Mouse (Mus musculus) brain, embryonic 14.5 days (tissue): ENCODE data around the gene Fmnl1. TPM values are rescaled to one million over a fixed set of nuclear protein-coding genes. Genes with fewer than 3 reads are reported as not detected.

ENCODE experiments used
- DNase-seq: peaks from one replicate; pipeline ENCODE4 v3.0.0-alpha.2; 2011; ENCODE audit warnings: low read depth
- CTCF ChIP-seq: fragments of 200-500 bp; IDR thresholded peaks from 2 replicates; pipeline ENCODE4 v1.5.1; 2012; ENCODE audit warnings: inconsistent platforms, mild to moderate bottlenecking, moderate library complexity, borderline replicate concordance; ENCODE audit not compliant: insufficient read depth, insufficient read length; ENCODE audit errors: extremely low read depth
- POLR2A ChIP-seq: fragments of 200-500 bp; IDR thresholded peaks from 2 replicates; pipeline ENCODE4 v1.6.1; 2012; ENCODE audit warnings: mild to moderate bottlenecking, inconsistent platforms, borderline replicate concordance; ENCODE audit not compliant: poor library complexity, insufficient read depth, insufficient read length, severe bottlenecking; ENCODE audit errors: extremely low read depth
- polyA plus RNA-seq: library from polyadenylated mRNA; depleted of rRNA; stranded (reverse); fragments of >200 nt; gene quantifications from 2 replicates; pipeline ENCODE4 v1.2.3, GENCODE M21; 2012

The Fmnl1 gene
- polyA plus RNA-seq, 1 experiment: 28.6 TPM

DNA sequence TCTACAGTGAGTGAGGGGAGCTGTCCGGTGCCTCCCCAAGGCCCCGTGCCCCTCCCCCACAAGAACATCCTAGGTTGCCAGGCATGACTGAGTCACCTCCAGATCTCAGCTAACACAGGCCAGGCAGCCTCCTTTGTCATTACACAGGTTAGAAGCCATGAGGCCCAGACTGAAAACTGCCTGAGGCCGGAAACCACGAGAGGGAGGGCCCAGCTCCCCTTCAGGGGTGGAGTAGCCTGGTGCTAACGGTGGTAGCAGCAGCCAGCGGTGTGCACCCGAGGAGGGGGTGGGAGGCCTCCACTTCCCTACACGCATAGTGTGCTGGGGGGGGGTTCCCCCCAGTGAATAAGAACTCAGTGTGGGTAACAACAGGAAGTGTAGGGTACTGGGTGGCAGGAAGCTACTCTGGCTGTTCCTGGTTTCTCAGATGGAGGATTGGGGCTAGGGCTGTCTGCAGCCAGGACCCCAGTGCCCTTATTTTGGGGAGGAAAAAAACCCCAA is 4.0 kb downstream of the Fmnl1 start:
- TF ChIP-seq POLR2A (no peak), CTCF (no peak)
- no peak for DNase-seq

GRCm38 (mm10) chr11:103175688-103176442 is 5.0 kb downstream of the Fmnl1 start:
- TF ChIP-seq CTCF (no peak), POLR2A (no peak)
- no peak for DNase-seq

DNA sequence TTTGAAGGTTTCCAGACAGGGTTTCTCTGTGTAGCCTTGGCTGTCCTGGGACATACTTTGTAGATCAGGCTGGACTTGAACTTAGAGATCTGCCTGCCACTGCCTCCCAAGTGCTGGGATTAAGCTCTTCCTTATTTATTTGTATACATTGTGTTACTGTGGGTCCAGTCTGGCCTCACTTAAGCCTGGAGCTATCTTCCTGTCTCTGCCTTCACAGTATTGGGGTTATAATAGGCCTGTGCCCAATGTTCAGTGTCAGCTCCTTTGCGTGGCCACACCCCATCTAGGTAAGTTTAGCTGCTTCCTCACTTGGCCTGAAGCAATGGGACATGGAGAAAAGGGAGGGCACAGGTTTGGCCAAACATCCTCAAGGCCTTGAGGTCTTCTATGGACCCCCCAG is 5.6 kb downstream of the Fmnl1 start:
- no peak for DNase-seq
- no peak for TF ChIP-seq POLR2A

DNA sequence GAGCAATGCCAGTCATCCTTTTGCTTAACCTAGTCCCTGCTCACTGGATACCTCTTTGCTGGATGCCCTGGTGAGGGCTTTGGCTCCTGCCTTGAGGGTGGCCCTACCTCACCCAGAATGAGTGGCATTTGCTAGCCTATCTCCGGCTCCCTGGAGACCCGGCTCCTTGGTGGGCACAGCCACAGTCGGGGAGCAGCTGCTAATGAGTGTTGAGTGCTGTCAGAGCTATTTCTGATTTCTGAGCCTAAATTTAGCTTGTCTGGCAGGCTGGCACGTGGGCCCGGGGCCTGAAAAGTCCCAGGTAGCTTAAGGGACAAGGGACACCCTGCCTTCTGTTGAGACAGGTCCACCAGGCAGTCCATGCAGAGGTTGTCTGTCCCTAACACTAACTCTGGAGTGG is 6.3 kb downstream of the Fmnl1 start:
- DNase-seq: no peak

GRCm38 (mm10) chr11:103177815-103178485 is 7.0 kb downstream of the Fmnl1 start:
- DNase-seq: no peak
- TF ChIP-seq CTCF: no peak
- TF ChIP-seq POLR2A: no peak

More for the DNA sequence above, 6.3 kb downstream of the Fmnl1 start:
- no peak for TF ChIP-seq POLR2A
- no peak for TF ChIP-seq CTCF

- TF ChIP-seq POLR2A (no peak), CTCF (no peak)
- no peak for DNase-seq
These were observed 7.8 kb downstream of the Fmnl1 start for GRCm38 (mm10) chr11:103178748-103179147.

DNA sequence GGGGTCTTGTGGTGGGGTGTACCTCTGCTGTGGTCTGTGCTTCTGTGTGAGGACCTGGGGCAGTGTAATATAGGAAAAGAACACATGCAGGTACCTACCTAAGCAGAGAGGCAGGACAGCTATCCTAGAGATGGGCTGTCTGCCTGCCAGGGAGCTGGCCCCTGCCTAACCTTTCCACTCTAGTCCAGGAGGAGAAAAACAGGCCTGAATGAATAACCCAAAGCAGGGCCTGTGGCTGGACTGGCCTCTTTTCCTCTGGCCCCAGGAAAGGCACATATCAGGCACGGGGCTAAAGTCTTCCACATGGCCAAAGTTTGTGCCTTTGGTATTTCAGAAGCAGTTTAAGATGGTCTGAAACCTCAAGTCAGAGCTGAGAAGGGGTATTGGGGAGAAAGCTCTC is 9.5 kb downstream of the Fmnl1 start:
- DNase-seq: no peak
- TF ChIP-seq POLR2A: no peak
- TF ChIP-seq CTCF: no peak

- no peak for DNase-seq
- TF ChIP-seq CTCF (no peak), POLR2A (no peak)
These were observed 10.4 kb downstream of the Fmnl1 start for GRCm38 (mm10) chr11:103181349-103181748.

- TF ChIP-seq POLR2A: no peak
- TF ChIP-seq CTCF: no peak
- DNase-seq: no peak
These were observed 11.0 kb downstream of the Fmnl1 start for GRCm38 (mm10) chr11:103181911-103182310.

DNA sequence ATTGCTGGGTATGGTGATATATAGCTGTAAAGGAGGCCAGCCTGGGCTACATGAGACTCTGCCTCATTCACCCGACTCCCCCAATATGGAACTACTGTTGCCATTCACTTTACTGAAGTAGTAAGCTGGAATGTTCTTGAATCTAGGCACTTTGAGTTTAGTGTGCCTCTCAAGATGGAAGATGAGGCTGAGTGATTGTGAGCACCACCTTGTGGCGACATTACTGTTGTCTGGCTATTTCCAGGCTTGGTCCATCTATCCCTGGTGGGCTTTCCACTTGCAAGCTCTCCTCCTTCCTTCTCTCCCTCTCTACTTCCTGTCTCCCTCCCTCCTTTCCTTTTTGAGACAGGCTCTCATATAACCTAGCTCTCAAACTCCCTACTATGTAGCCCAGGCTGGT is 14.0 kb downstream of the Fmnl1 start:
- TF ChIP-seq POLR2A (no peak), CTCF (peak; percentile 69; the same call in 1 of the 2 replicates)

GRCm38 (mm10) chr11:103192230-103192955 is 21.5 kb downstream of the Fmnl1 start:
- TF ChIP-seq CTCF (no peak), POLR2A (no peak)
- DNase-seq: peak; percentile 8

More for the DNA sequence above, 14.0 kb downstream of the Fmnl1 start:
- peak; percentile 71 for DNase-seq

DNA sequence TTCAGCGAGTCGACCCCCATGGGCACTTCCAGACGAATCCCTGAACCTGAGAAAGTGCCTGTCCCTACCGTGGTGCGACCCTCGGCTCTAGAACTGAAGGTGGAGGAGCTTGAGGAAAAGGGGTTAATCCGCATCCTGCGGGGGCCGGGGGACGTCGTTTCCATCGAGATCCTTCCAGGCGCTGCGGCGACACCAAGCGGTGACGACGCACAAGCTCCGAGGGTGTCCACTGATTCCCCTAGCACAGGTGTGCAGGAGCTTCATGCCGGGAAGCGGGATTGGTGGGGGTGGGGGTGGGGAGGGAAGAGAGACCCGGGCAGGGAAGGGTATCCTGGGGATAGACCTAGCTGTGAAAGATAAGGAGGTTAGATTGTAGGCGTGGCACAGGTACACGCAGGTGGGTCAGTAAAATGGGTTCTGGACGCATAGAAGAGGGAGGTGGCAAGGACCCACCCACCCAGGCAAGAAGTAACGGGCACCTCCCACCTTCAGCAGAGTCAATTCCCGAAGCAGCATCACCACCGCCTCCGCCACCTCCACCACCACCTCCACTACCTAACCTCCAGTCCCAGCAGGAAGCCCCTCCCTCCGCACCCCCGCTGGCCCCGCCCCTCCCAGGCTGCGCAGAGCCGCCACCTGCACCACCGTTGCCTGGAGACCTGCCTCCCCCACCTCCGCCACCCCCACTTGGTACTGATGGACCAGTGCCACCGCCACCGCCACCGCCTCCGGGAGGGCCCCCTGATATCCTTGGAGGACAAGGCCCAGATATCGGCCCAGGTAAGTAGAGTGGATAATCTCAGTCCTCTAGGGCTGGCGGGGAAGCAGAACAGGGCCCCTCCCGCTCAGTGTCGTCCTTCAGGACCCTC is 22.3 kb downstream of the Fmnl1 start:
- TF ChIP-seq POLR2A (no peak), CTCF (peak; percentile 59; the same call in 1 of the 2 replicates)
- peak; percentile 76 for DNase-seq
